Mouse (Mus musculus) left cerebral cortex, postnatal 14 days (tissue): ENCODE measurements at regions not wholly inside any gene's neighbourhood (a gene's known extent, or its start where the extent isn't known, plus 50 kb on each side); places are given as distances from the start of the nearest gene placed in this dataset.

ENCODE experiments used
- DNase-seq, 2 experiments: peaks; one replicate each; pipeline ENCODE4 v3.0.0; 2021 to 2022; ENCODE audit warnings: low spot score in 2 of 2, mixed read lengths in 1 of 2
- intact Hi-C: fragments of 180-260 bp; cut with DNase I; formaldehyde crosslinking; loops from one replicate; pipeline ENCODE4 v1.15.1; 2025

DNA sequence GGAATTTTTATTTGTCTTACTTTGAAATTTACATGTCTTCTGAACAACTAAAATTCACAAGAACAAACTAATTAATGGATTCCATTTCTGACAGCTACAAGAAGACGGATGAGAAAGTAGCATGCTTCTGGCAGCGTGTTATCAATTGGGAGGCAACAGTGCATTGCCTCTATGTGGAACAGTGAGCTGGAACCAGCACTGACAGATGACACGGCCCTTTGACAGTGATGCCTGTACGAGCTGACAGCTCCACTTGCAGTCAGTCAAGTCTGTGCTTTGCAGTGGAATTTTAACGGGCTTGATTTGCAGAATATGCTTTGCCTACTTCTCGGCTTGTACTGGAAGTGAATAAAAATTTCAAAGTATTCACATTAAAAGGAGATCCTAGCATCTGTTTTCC lies 88.3 kb upstream of the Fbxl4 start:
- no peak for DNase-seq
- intact Hi-C loops: no loop called here

DNA sequence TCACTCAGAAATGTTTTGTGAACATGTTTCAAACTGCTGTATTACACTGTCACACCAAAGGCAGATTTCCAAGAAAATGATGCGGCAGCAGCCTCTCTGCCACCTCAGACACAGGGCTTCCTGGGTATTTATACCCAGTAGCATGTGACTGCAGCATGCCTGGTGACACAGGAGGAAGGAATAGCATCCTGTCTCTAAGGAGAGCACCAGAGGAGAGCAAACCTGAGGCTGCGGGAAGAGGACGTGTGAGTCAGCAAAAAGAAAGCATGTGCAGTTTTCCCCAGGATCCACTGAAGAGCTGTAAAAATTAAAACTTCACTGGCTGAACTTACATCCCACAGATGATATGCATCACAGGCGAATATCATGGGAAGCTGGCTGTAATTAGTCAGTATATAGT lies 83.2 kb upstream of the Fbxl4 start:
- DNase-seq: peak; percentile 9 to 43
- intact Hi-C loops: no loop called here

DNA sequence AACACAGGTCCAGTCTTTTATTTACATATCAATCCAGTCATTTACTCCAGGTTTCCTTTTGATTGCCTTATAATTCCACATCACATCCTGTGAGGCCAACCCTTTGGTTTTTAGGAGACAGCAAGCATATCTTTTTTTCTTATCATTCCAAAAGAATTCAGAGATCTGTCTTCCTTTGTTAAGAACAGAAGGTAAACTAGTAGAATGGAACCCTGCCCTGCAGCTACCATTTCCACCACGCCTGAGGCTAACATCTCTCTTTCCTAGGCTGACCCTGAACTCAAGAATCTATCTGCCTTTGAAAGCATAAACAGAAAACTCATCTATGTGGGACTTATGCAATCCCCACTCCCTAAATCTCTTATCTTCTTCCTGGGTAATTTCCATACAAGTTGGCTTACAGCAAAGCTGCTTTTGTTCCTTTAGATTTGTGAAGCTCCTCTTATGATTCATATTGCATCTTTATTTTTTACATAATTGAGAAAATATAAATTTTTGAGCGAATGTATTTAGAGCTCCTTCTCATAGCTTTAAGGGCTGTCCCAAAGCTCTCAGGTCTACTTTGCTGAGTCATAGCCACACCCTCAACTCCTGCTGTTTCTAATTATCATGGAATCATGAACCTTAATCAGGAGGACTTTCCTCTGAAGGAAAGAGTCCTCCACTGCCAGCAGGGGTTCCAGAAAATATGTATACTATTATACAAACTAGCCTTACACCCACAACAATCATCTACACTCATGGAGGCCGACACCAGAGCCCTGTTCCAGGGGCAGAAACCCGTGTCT lies 74.6 kb upstream of the Fbxl4 start:
- DNase-seq: no peak
- intact Hi-C loops: no loop called here

DNA sequence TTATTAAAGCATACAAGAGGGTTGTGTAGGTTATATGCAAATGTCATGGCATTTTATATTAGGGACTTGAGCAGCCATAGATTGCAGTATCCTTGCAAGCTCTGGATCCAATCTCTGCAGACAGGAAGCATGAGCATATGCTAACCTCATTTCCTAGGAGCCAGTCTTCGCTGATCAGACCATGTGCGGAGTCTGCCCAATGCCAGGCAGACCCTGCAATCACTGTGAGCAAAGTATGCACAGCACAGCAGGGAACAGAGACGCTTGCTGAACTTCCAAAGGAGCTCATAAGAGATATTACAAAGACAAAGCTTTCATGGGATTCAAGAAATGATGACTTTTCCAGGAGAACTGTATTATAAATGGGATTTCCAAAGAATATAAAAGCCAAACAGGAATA lies 65.2 kb upstream of the Fbxl4 start:
- intact Hi-C loops: no loop called here

DNA sequence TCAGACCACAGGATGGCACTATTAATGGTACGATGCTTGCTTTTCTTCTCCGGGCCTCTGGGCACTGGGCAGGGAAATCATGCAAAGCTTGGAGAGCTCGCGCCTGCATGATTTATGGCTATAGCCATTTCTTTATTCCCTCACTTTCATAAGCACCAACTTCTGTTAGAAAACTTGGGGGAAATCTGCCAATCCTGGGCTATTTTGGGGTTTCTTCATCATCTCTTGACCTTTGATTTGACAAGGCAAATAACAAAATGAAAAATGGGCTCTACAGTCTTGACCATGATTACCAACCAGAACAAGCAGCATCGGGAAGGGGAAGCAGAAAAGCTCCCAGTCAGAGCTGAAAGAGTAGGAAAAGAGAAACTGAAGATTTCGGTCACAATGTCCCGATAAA lies 57.1 kb upstream of the Fbxl4 start:
- peak in 1 of 2 experiments; percentile 4 for DNase-seq
- intact Hi-C loops: no loop called here

More for the DNA sequence above, 65.2 kb upstream of the Fbxl4 start:
- DNase-seq: no peak

GRCm38 (mm10) chr4:22301148-22301942 lies 56.0 kb upstream of the Fbxl4 start:
- peak in 1 of 2 experiments; percentile 1 for DNase-seq
- intact Hi-C loops: no loop called here

- intact Hi-C loops: no loop called here
- DNase-seq: peak in 1 of 2 experiments; percentile 1
Observed at GRCm38 (mm10) chr4:22301943-22302215, 55.5 kb upstream of the Fbxl4 start.

DNA sequence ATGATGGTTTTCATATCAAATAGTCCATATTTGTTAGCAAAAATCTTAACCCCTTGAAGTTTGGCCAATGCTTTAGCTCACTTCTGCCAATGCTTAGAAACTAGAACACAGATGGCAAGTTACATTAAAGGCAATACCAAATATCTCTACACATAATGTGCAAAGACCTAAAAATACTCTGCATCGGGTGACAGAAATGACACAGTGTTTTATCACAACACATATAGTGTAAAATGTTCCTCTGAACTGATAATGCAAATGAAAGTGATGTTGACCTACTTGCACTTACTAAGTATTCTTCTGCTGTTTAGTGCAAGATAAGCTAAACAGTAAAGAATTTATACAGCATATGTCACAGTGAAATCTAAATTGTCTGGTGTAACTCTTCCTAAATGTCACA lies 55.1 kb upstream of the Fbxl4 start:
- peak in 1 of 2 experiments; percentile 6 for DNase-seq
- intact Hi-C loops: no loop called here
